In the genomic region with DNA sequence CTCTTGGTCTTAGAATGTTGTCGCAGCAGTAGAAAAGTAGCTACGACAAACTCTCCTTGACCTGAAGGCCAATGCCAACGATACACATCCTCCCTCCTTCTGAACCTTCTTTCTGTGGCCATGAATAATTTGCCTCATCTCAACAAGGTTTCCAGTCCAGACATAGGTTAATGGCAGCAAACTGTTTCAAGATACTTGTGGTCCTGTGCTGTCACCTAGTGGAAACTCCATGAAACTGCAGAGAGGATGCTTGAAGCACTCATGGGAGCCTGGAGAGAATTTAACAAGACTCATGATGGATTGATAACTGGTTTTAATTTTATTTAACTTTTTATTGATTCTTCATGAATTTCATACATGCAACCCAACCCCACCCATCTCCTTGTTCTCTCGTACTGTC, we compare ENCODE assay signal across 8 mouse cellular contexts. TPM values are rescaled to one million over a fixed set of nuclear protein-coding genes. Genes with fewer than 3 reads are reported as not detected.
DNase-seq lines count a peak whose midpoint lies in the region; ATAC-seq and TF ChIP-seq lines count a peak whose summit lies in the region.

No protein-coding gene starts in this region.

- peaks cover 7% of the 10 kb centered on the region for H3K36me3 ChIP-seq in stomach, postnatal 0 days (ENCODE audit: control insufficient read depth, insufficient read depth, low read length)

- peak; percentile 98 for TF ChIP-seq CTCF in stomach, postnatal 0 days (IDR thresholded peaks at IDR 0.05; ENCODE audit: low read depth)

- no peaks in the 10 kb centered on the region for H3K27me3 ChIP-seq in stomach, postnatal 0 days (ENCODE audit: control insufficient read depth, insufficient read depth, low read length)

- H3K9me3 ChIP-seq in stomach, postnatal 0 days (ENCODE audit: control insufficient read depth, low read length) = no peaks in the 10 kb centered on the region

- no peak overlapping the region for H3K4me3 ChIP-seq in stomach, postnatal 0 days (ENCODE audit: low read depth, low read length)

- no peak overlapping the region for H3K4me2 ChIP-seq in stomach, postnatal 0 days (replicated peaks; ENCODE audit: low read depth)

- no peak for TF ChIP-seq EP300 in stomach, postnatal 0 days (optimal IDR thresholded peaks at IDR 0.05)

- H3K27ac ChIP-seq in stomach, postnatal 0 days (replicated peaks) = no peak overlapping the region

- 45% methylated on average over 4 of the region's 4 CpGs for WGBS in stomach, postnatal 0 days

- intact Hi-C loops in left cerebral cortex, postnatal 14 days (cut with DNase I) = loop anchor here (10.0 kb wide), 2 partner anchors 717 to 1397 kb away; partner anchors contain the start of gene Xylt1

- ATAC-seq in frontal cortex, adult (ENCODE audit: low TSS enrichment) = peak; percentile 58
- no peak for ATAC-seq in stomach, postnatal 0 days (ENCODE audit: low FRiP score, low TSS enrichment)

- DNase-seq in adrenal gland, postnatal 14 days = peak; percentile 41
- DNase-seq in adrenal gland, postnatal 25 days = no peak
- peak; percentile 59 to 63 for DNase-seq in left cerebral cortex, postnatal 14 days (ENCODE audit: low spot score in 2 of 2)
- no peak for DNase-seq in left cerebral cortex, adult 8-10 months (ENCODE audit: low spot score in 2 of 2)
- DNase-seq in c-Kit-positive CD71-negative TER-119-negative erythroid progenitor cells, embryonic 14.5 days (ENCODE audit: low read depth) = peak; percentile 63
- DNase-seq in lung, postnatal 25 days (ENCODE audit: low spot score) = peak; percentile 47
- DNase-seq in stomach, postnatal 0 days (ENCODE audit: low spot score) = peak; percentile 32

- no peaks in the 10 kb centered on the region for H3K4me1 ChIP-seq in stomach, postnatal 0 days (replicated peaks; ENCODE audit: control insufficient read depth, insufficient read depth)

- no peak overlapping the region for H3K9ac ChIP-seq in stomach, postnatal 0 days (ENCODE audit: low read length)

RNA-seq across cellular contexts. Expression of gene Rps15a, which starts 13.8 kb away (rescaled TPM):
- 705 and 913 TPM in 2 replicates for total RNA-seq in adrenal gland, postnatal 14 days (2021)
- total RNA-seq in adrenal gland, postnatal 25 days (2021) = 707 and 804 TPM in 2 replicates
- total RNA-seq in left cerebral cortex, postnatal 14 days (2021) = 100 to 1,000 TPM; 354 to 364 TPM
- 100 to 1,000 TPM; 389 to 421 (median 396) TPM for total RNA-seq in left cerebral cortex, adult 8-10 months (2022)
- polyA plus RNA-seq in stomach, postnatal 0 days (2015; fragmentation: Nextera tagmentation; extraction: Ambion mirVana) = 610 and 623 TPM in 2 replicates

RNA-seq across cellular contexts. Expression of gene Arl6ip1, which starts 27.2 kb away (rescaled TPM):
- 151 and 154 TPM in 2 replicates for total RNA-seq in adrenal gland, postnatal 14 days (2021)
- 152 and 176 TPM in 2 replicates for total RNA-seq in adrenal gland, postnatal 25 days (2021)
- 100 to 1,000 TPM; 239 to 272 TPM for total RNA-seq in left cerebral cortex, postnatal 14 days (2021)
- total RNA-seq in left cerebral cortex, adult 8-10 months (2022) = 100 to 1,000 TPM; 242 to 291 (median 261) TPM
- 264 and 345 TPM in 2 replicates for polyA plus RNA-seq in stomach, postnatal 0 days (2015; fragmentation: Nextera tagmentation; extraction: Ambion mirVana)

Comparison
In these comparisons a context has a peak if more than half of its experiments do, and no peak if none do; other contexts are left out.
1. DNase-seq: peak in adrenal gland, postnatal 14 days (single experiment), left cerebral cortex, postnatal 14 days (2 of 2), c-Kit-positive CD71-negative TER-119-negative erythroid progenitor cells, embryonic 14.5 days (single experiment), lung, postnatal 25 days (single experiment) and stomach, postnatal 0 days (single experiment); none in adrenal gland, postnatal 25 days (single experiment) and left cerebral cortex, adult 8-10 months (0 of 2).